Mouse (Mus musculus) liver, postnatal 0 days (tissue): ENCODE results near the gene Zbtb18. TPM values are rescaled to one million over a fixed set of nuclear protein-coding genes. Genes with fewer than 3 reads are reported as not detected.

Experiments
- ATAC-seq: fragments of 200-750 bp; cut with Nextera tagmentation; 2 replicates; pipeline ENCODE4 v1.8.0; 2017; ENCODE audit warnings: mild to moderate bottlenecking, moderate library complexity
- DNase-seq: peaks from one replicate; pipeline ENCODE4 v3.0.0-alpha.2; 2016
- H3K27ac ChIP-seq: fragments of 300-500 bp; sonication (generic); 2 replicates; pipeline ENCODE4 v1.5.1; 2014; ENCODE audit warnings: antibody characterized with exemption, moderate library complexity, mild to moderate bottlenecking, low read depth
- H3K27me3 ChIP-seq: fragments of 300-500 bp; sonication (generic); 2 replicates; pipeline ENCODE4 v1.6.1; 2014; ENCODE audit warnings: low read length, control low read depth, mixed read lengths; ENCODE audit not compliant: insufficient read depth
- H3K36me3 ChIP-seq: fragments of 300-500 bp; sonication (generic); replicated peaks from 2 replicates; pipeline ENCODE4 v1.6.1; 2014; ENCODE audit warnings: mild to moderate bottlenecking, control low read depth, low read length, moderate library complexity, mixed read lengths; ENCODE audit not compliant: insufficient read depth
- H3K4me1 ChIP-seq: fragments of 300-500 bp; sonication (generic); 2 replicates; pipeline ENCODE4 v1.6.1; 2014; ENCODE audit warnings: antibody characterized with exemption, mild to moderate bottlenecking, control low read depth; ENCODE audit not compliant: insufficient read depth
- H3K4me2 ChIP-seq: fragments of 300-500 bp; sonication (generic); 2 replicates; pipeline ENCODE4 v1.6.1; 2014; ENCODE audit warnings: low read depth, mild to moderate bottlenecking, low read length, moderate library complexity, mixed read lengths
- H3K4me3 ChIP-seq: fragments of 300-500 bp; sonication (generic); 2 replicates; pipeline ENCODE4 v1.5.1; 2014; ENCODE audit warnings: low read depth, low read length
- H3K9ac ChIP-seq: fragments of 300-500 bp; sonication (generic); replicated peaks from 2 replicates; pipeline ENCODE4 v1.6.1; 2014; ENCODE audit warnings: mild to moderate bottlenecking, moderate library complexity
- H3K9me3 ChIP-seq: fragments of 300-500 bp; sonication (generic); 2 replicates; pipeline ENCODE4 v1.6.1; 2016; ENCODE audit warnings: mild to moderate bottlenecking, control low read depth, low read length, mixed read lengths
- CTCF ChIP-seq: sonication (generic); IDR thresholded peaks from 2 replicates; pipeline ENCODE4 v1.5.1; 2016; ENCODE audit warnings: antibody characterized with exemption, low read depth
- EP300 ChIP-seq: IDR thresholded peaks from 2 replicates; pipeline ENCODE4 v1.6.1; 2016; ENCODE audit warnings: antibody characterized with exemption, low read depth, mild to moderate bottlenecking
- WGBS: fragments of 180-500 bp; shearing (Covaris S2); extraction: QIAGEN DNeasy Blood & Tissue Kit; methylation state at CpG from one replicate; pipeline ENCODE4 v1.1.7; 2014; ENCODE audit not compliant: insufficient replicate concordance; 5-methylcytosine and 5-hydroxymethylcytosine counted together
- polyA plus RNA-seq: library from polyadenylated mRNA; unstranded; fragments of >200 nt; fragmentation: Nextera tagmentation; extraction: Ambion mirVana; gene quantifications from 2 replicates; pipeline ENCODE4 v1.2.1, GENCODE M21; 2015

Gene Zbtb18
- polyA plus RNA-seq, 1 experiment from 2014 or later: 1.5 TPM

DNA sequence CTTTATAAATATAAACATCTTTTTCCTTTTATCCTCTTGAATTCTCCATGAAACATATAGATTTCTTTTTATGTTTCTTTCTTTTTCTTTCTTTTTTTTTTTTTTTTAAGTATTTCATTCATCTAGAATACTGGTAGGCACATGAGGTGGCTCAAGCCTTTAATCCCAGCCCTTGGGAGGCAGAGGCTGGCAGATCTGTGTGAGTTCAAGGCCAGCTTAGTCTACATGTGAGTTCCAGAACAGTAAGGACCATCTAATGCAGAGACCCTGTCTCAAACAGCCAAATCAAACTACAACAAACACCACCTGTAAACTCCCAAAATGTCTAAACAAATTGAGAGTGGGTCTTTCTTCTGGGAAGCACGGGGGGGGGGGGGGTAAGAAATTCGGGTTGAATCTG is 1.7 kb upstream of the Zbtb18 start:
- Histone ChIP-seq H3K27ac (no peak overlapping the region), H3K36me3 (no peaks in the 10 kb centered on the region), H3K4me1 (peaks cover 15% of the 10 kb centered on the region), H3K27me3 (no peaks in the 10 kb centered on the region), H3K4me3 (peak overlapping the region; percentile 86; the same call in 1 of the 2 replicates), H3K9me3 (no peaks in the 10 kb centered on the region), H3K9ac (no peak overlapping the region), H3K4me2 (peak overlapping the region; percentile 91)
- ATAC-seq (no peak), DNase-seq (no peak)
- WGBS: 5% methylated on average over 2 of the region's 2 CpGs
- no peak for TF ChIP-seq CTCF
- no peak for TF ChIP-seq EP300

- Histone ChIP-seq H3K4me1 (peaks cover 20% of the 10 kb centered on the region), H3K36me3 (no peaks in the 10 kb centered on the region), H3K4me2 (peak overlapping the region; percentile 91), H3K27ac (peak overlapping the region; percentile 98), H3K9me3 (no peaks in the 10 kb centered on the region), H3K4me3 (peak overlapping the region; percentile 86), H3K9ac (peak overlapping the region; percentile 85), H3K27me3 (no peaks in the 10 kb centered on the region)
- no peak for DNase-seq
- no peak for ATAC-seq
- no peak for TF ChIP-seq CTCF
- TF ChIP-seq EP300: no peak
- WGBS: 2% methylated on average over 6 of the region's 6 CpGs
Measured at GRCm38 (mm10) chr1:177440981-177441491, 1.1 kb upstream of the Zbtb18 start.

DNA sequence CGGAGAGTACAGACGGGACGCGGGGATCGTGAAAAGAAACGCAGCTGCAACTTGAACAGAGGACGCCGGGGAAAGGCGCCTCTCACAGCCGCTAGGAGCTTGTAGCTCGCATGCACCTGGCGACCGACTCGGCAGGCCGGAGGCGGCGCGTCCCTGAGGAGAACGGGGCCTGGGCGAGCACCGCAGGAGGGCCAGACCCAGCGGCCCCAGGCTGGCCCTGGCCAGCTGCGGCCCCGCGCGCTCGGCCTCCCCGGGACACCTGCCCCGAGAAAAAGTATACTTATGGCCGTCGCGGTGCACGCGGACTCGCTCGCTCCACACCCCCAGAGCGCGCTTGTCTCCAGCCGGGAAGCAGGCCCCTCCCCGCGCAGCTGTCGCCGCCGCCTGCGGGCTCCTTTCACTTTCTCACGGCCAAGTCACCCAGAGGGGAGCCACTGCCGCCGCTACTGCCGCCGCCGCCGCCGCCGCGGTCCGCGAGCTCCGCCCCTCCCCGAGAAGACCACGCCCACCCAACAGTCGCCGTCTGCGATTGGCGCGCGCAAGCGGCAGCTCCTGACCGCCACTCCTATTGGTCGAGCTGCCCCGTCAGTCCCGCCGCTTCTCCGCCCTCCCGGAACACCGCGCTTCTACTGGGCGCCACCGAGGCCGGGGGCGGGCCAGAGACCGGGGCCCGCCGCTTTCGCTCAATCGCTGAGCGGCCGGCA is 507 bp upstream of the Zbtb18 start:
- TF ChIP-seq EP300: no peak
- TF ChIP-seq CTCF: peak; percentile 29; the same call in 1 of the 2 replicates
- 0% methylated on average over 67 of the region's 87 CpGs for WGBS
- Histone ChIP-seq H3K27me3 (no peaks in the 10 kb centered on the region), H3K9me3 (no peaks in the 10 kb centered on the region), H3K27ac (peak overlapping the region; percentile 98), H3K9ac (peak overlapping the region; percentile 85), H3K4me1 (peaks cover 20% of the 10 kb centered on the region), H3K36me3 (no peaks in the 10 kb centered on the region), H3K4me3 (peak overlapping the region; percentile 86), H3K4me2 (peak overlapping the region; percentile 91)
- ATAC-seq (peak; percentile 96), DNase-seq (peak; percentile 98)

- Histone ChIP-seq H3K4me2 (peak overlapping the region; percentile 92), H3K4me3 (peak overlapping the region; percentile 75), H3K9ac (peak overlapping the region; percentile 91), H3K27ac (peak overlapping the region; percentile 99), H3K9me3 (no peaks in the 10 kb centered on the region), H3K36me3 (peaks cover 8% of the 10 kb centered on the region), H3K27me3 (no peaks in the 10 kb centered on the region), H3K4me1 (peaks cover 20% of the 10 kb centered on the region)
- ATAC-seq: no peak
- peak; percentile 60 for DNase-seq
- under 1% methylated on average over 29 of the region's 62 CpGs for WGBS
- no peak for TF ChIP-seq EP300
- no peak for TF ChIP-seq CTCF
Measured at GRCm38 (mm10) chr1:177442821-177443723, 921 bp downstream of the Zbtb18 start.

DNA sequence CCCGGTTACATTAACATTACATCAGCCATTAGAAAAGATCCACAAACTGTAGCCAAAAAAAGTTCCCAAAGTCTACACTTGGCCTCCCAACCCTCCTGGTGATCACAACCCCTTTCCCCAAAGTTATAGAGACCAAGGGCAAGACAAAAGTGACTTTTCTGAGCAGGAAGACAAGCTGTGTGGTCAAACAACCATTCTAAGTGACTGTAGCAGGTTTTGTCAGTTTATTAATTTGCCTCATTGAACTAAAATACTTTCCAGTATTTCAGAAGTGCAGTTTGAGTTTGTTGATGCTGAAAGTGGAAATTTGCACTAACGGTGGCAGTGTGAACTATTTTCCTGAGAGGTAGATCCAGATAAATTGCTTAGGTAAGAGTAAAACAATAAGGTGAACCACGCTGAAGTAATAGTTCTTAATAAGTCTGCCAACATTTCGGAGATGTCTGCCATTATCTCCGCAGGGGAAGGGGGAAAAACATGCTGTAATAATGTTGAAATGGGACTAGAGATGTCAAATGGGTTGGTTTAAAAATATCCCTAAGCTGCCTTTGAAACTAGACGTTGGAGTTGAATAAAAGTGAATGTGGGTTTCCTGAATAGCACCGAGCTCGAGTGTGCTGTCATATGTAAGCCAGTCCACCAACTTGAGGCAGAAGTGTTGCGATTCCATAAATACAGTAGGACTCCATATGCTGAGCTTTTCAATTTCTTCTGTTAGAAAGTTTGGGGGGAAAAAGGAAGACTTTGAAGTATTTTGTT is 1.8 kb downstream of the Zbtb18 start:
- DNase-seq (no peak), ATAC-seq (no peak)
- H3K4me2 ChIP-seq: peak overlapping the region; percentile 92
- H3K9me3 ChIP-seq: no peaks in the 10 kb centered on the region
- peak overlapping the region; percentile 91 for H3K9ac ChIP-seq
- TF ChIP-seq EP300 (no peak), CTCF (no peak)
- H3K4me3 ChIP-seq: peak overlapping the region; percentile 75
- no peaks in the 10 kb centered on the region for H3K27me3 ChIP-seq
- WGBS: 34% methylated on average over 9 of the region's 9 CpGs
- peaks cover 14% of the 10 kb centered on the region for H3K36me3 ChIP-seq
- peaks cover 20% of the 10 kb centered on the region for H3K4me1 ChIP-seq
- peak overlapping the region; percentile 99 for H3K27ac ChIP-seq

- ATAC-seq: no peak
- peak overlapping the region; percentile 99; the same call in 1 of the 2 replicates for H3K27ac ChIP-seq
- H3K4me1 ChIP-seq: peaks cover 20% of the 10 kb centered on the region
- no peak overlapping the region for H3K9ac ChIP-seq
- TF ChIP-seq CTCF (no peak), EP300 (no peak)
- no peaks in the 10 kb centered on the region for H3K9me3 ChIP-seq
- WGBS: 52% methylated on average over 3 of the region's 3 CpGs
- no peak for DNase-seq
- peak overlapping the region; percentile 75 for H3K4me3 ChIP-seq
- peak overlapping the region; percentile 92 for H3K4me2 ChIP-seq
- H3K27me3 ChIP-seq: no peaks in the 10 kb centered on the region
- H3K36me3 ChIP-seq: peaks cover 15% of the 10 kb centered on the region
Measured at GRCm38 (mm10) chr1:177444483-177444810, 2.3 kb downstream of the Zbtb18 start.
